Mouse (Mus musculus) liver, embryonic 14.5 days (tissue): ENCODE data around the gene Tbx2.

Experiments
- CTCF ChIP-seq: IDR thresholded peaks from 2 replicates; pipeline ENCODE4 v1.5.1; 2016; ENCODE audit warnings: antibody characterized with exemption, low read depth, control low read depth
- EP300 ChIP-seq: IDR thresholded peaks from 2 replicates; pipeline ENCODE4 v1.6.1; 2016; ENCODE audit warnings: antibody characterized with exemption, low read depth

- TF ChIP-seq CTCF (no peak), EP300 (no peak)
Measured at GRCm38 (mm10) chr11:85805779-85806178, 26.6 kb upstream of the Tbx2 start.
